Comparison of ENCODE assay signal across 13 mouse cellular contexts in the genomic region with DNA sequence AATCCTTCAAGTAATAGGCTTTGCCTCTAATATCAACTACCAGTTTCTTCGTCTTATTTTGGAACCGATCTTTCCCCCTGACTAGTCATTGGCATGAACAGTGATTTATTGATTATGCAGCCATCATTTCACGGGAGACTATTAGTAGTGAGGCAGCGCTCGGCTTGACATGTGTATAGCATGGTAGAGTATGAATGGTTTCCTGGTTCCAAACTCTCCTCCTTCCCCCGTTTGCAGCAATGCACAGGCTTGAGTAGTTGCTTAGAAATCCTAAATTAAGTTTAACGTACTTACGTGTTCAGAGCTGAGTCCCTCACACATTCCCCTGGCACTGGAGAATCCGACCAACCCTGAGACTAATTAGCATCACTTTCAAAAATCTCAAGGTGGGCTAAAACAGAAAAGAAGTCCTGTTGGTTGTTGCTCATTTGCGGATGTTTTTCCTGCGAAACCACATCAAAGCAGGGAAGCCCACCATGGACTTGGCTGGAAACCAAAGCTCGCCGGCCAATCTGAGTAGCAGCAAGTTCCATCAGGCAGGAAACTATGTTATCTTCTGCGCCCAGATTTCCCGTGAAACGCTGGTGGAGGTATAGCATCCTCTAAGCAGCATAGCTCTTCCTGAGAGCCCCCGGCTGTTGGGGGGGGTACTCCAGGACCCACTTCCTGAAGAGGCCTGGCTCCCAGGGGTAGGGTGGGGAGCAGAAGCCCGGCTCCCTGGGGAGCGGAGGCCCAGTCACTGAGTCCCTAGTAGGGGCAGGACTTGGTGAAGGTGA. TPM values are rescaled to one million over a fixed set of nuclear protein-coding genes. Genes with fewer than 3 reads are reported as not detected.
A peak's percentile ranks its signal among the peaks of the same experiment; 100 is the strongest.
DNase-seq lines count a peak whose midpoint lies in the region; ATAC-seq and TF ChIP-seq lines count a peak whose summit lies in the region.
"Had no signal": no experiment of that assay in that cellular context is flagged by ENCODE, and none has a peak within 500 bp of the region (broad histone marks: within the 10 kb centered on the region; RNA-seq: fewer than 3 reads in every experiment).

No protein-coding gene starts in this region.

- no peaks in the 10 kb centered on the region for H3K9me3 ChIP-seq in forebrain, embryonic 14.5 days (replicated peaks; ENCODE audit: control insufficient read depth, low read length)
- H3K9me3 ChIP-seq in forebrain, postnatal 0 days (ENCODE audit: low read length), result no peaks in the 10 kb centered on the region
- no peaks in the 10 kb centered on the region for H3K9me3 ChIP-seq in midbrain, embryonic 11.5 days (ENCODE audit: control insufficient read depth, low read length)
- no peaks in the 10 kb centered on the region for H3K9me3 ChIP-seq in midbrain, embryonic 13.5 days
- H3K9me3 ChIP-seq: forebrain, embryonic 13.5 days; limb, embryonic 12.5 days; midbrain, embryonic 12.5 days; neural tube, embryonic 12.5 days had no signal

- no peak for TF ChIP-seq CTCF in forebrain, postnatal 0 days (IDR thresholded peaks at IDR 0.05; ENCODE audit: low read depth)

- H3K4me1 ChIP-seq in forebrain, embryonic 14.5 days (ENCODE audit: control insufficient read depth, insufficient read depth, low read length), result no peaks in the 10 kb centered on the region
- H3K4me1 ChIP-seq in forebrain, postnatal 0 days (ENCODE audit: insufficient read depth), result no peaks in the 10 kb centered on the region
- no peaks in the 10 kb centered on the region for H3K4me1 ChIP-seq in midbrain, embryonic 11.5 days (ENCODE audit: control insufficient read depth, insufficient read depth, low read length)
- no peaks in the 10 kb centered on the region for H3K4me1 ChIP-seq in midbrain, embryonic 13.5 days (replicated peaks)
- H3K4me1 ChIP-seq: forebrain, embryonic 13.5 days; limb, embryonic 12.5 days; midbrain, embryonic 12.5 days; neural tube, embryonic 12.5 days had no signal

- no peak overlapping the region for H3K9ac ChIP-seq in forebrain, embryonic 14.5 days (ENCODE audit: low read length)
- no peak overlapping the region for H3K9ac ChIP-seq in forebrain, postnatal 0 days
- H3K9ac ChIP-seq in midbrain, embryonic 11.5 days (ENCODE audit: low read length), result no peak overlapping the region
- no peak overlapping the region for H3K9ac ChIP-seq in midbrain, embryonic 13.5 days (replicated peaks)
- H3K9ac ChIP-seq: forebrain, embryonic 13.5 days; limb, embryonic 12.5 days; midbrain, embryonic 12.5 days; neural tube, embryonic 12.5 days had no signal

- 70% methylated on average over 19 of the region's 19 CpGs for WGBS in forebrain, embryonic 14.5 days
- 61% methylated on average over 19 of the region's 19 CpGs for WGBS in forebrain, postnatal 0 days
- 81% methylated on average over 19 of the region's 19 CpGs for WGBS in midbrain, embryonic 11.5 days
- WGBS in midbrain, embryonic 13.5 days, result 83% methylated on average over 19 of the region's 19 CpGs

- no peaks in the 10 kb centered on the region for H3K27me3 ChIP-seq in forebrain, embryonic 14.5 days (replicated peaks; ENCODE audit: control insufficient read depth, insufficient read depth, low read length)
- H3K27me3 ChIP-seq in forebrain, postnatal 0 days (ENCODE audit: insufficient read depth, low read length), result no peaks in the 10 kb centered on the region
- H3K27me3 ChIP-seq in midbrain, embryonic 11.5 days (ENCODE audit: control insufficient read depth, insufficient read depth, low read length), result no peaks in the 10 kb centered on the region
- no peaks in the 10 kb centered on the region for H3K27me3 ChIP-seq in midbrain, embryonic 13.5 days
- H3K27me3 ChIP-seq: forebrain, embryonic 13.5 days; limb, embryonic 12.5 days; midbrain, embryonic 12.5 days; neural tube, embryonic 12.5 days; Patski had no signal

- no peak for ATAC-seq in forebrain, embryonic 14.5 days
- no peak for ATAC-seq in forebrain, postnatal 0 days
- ATAC-seq in midbrain, embryonic 11.5 days (ENCODE audit: low FRiP score), result no peak
- no peak for ATAC-seq in midbrain, embryonic 13.5 days
- peak; percentile 51 to 78 for ATAC-seq in hematopoietic stem cell, adult 5-6 weeks (replicated peaks in 1 of 2; ENCODE audit: insufficient read depth in 1 of 2, low FRiP score in 2 of 2, low TSS enrichment in 1 of 2, low read depth in 1 of 2, poor library complexity in 2 of 2, severe bottlenecking in 2 of 2)
- no peak for ATAC-seq in megakaryocyte-erythroid progenitor cell, adult 5-6 weeks (replicated peaks; ENCODE audit: low FRiP score, low TSS enrichment, poor library complexity, severe bottlenecking)
- ATAC-seq: forebrain, embryonic 13.5 days; Patski had no signal

- H3K4me2 ChIP-seq in forebrain, embryonic 14.5 days (ENCODE audit: low read length), result no peak overlapping the region
- no peak overlapping the region for H3K4me2 ChIP-seq in forebrain, postnatal 0 days (ENCODE audit: low read depth)
- no peak overlapping the region for H3K4me2 ChIP-seq in midbrain, embryonic 11.5 days
- no peak overlapping the region for H3K4me2 ChIP-seq in midbrain, embryonic 13.5 days (replicated peaks)
- H3K4me2 ChIP-seq: forebrain, embryonic 13.5 days; limb, embryonic 12.5 days; midbrain, embryonic 12.5 days; neural tube, embryonic 12.5 days had no signal

- peak; percentile 27 for DNase-seq in forebrain, embryonic 14.5 days (ENCODE audit: low spot score)
- DNase-seq in forebrain, postnatal 0 days, result no peak
- DNase-seq in midbrain, embryonic 11.5 days (ENCODE audit: low spot score, missing footprints), result peak; percentile 64
- no peak for DNase-seq in cerebellum, postnatal 25 days
- DNase-seq in layer of hippocampus, postnatal 25 days (ENCODE audit: extremely low spot score in 1 of 2, low spot score in 1 of 2), result no peak

- H3K4me3 ChIP-seq in forebrain, embryonic 14.5 days (ENCODE audit: low read depth, low read length), result no peak overlapping the region
- no peak overlapping the region for H3K4me3 ChIP-seq in forebrain, postnatal 0 days (ENCODE audit: low read depth, low read length)
- no peak overlapping the region for H3K4me3 ChIP-seq in midbrain, embryonic 11.5 days (ENCODE audit: low read depth, low read length)
- no peak overlapping the region for H3K4me3 ChIP-seq in midbrain, embryonic 13.5 days (replicated peaks)
- H3K4me3 ChIP-seq: forebrain, embryonic 13.5 days; limb, embryonic 12.5 days; midbrain, embryonic 12.5 days; neural tube, embryonic 12.5 days had no signal

- H3K27ac ChIP-seq in forebrain, embryonic 14.5 days (ENCODE audit: low read depth, low read length), result no peak overlapping the region
- no peak overlapping the region for H3K27ac ChIP-seq in forebrain, postnatal 0 days (ENCODE audit: low read depth, low read length)
- no peak overlapping the region for H3K27ac ChIP-seq in midbrain, embryonic 11.5 days (ENCODE audit: low read depth, low read length)
- H3K27ac ChIP-seq in midbrain, embryonic 13.5 days, result no peak overlapping the region
- H3K27ac ChIP-seq: forebrain, embryonic 13.5 days; limb, embryonic 12.5 days; midbrain, embryonic 12.5 days; neural tube, embryonic 12.5 days had no signal

- no peaks in the 10 kb centered on the region for H3K36me3 ChIP-seq in forebrain, embryonic 14.5 days (ENCODE audit: control insufficient read depth, insufficient read depth, low read length)
- no peaks in the 10 kb centered on the region for H3K36me3 ChIP-seq in forebrain, postnatal 0 days (ENCODE audit: insufficient read depth)
- no peaks in the 10 kb centered on the region for H3K36me3 ChIP-seq in midbrain, embryonic 11.5 days (ENCODE audit: control insufficient read depth, insufficient read depth, low read length)
- H3K36me3 ChIP-seq in midbrain, embryonic 13.5 days, result no peaks in the 10 kb centered on the region
- H3K36me3 ChIP-seq: limb, embryonic 12.5 days; midbrain, embryonic 12.5 days; neural tube, embryonic 12.5 days had no signal

RNA-seq across cellular contexts. Expression of a gene that starts 37.9 kb away (rescaled TPM):
- 3.8 and 4.4 TPM in 2 replicates for polyA plus RNA-seq in forebrain, embryonic 14.5 days (2014; fragmentation: Nextera tagmentation; extraction: Ambion mirVana)
- 4.0 and 5.2 TPM in 2 replicates for total RNA-seq in forebrain, postnatal 0 days (2014; rRNA removed)
- 4.6 and 6.1 TPM in 2 replicates for polyA plus RNA-seq in forebrain, postnatal 0 days (2015; fragmentation: Nextera tagmentation; extraction: Ambion mirVana)
- 5.3 and 7.4 TPM in 2 replicates for polyA plus RNA-seq in midbrain, embryonic 11.5 days (2014; fragmentation: Nextera tagmentation; extraction: Ambion mirVana)
- polyA plus RNA-seq in midbrain, embryonic 13.5 days (2015; fragmentation: Nextera tagmentation; extraction: Ambion mirVana), result 3.7 and 3.9 TPM in 2 replicates
- 3.3 and 5.4 TPM in 2 replicates for total RNA-seq in hematopoietic stem cell, adult 5-6 weeks (2017)
- total RNA-seq in megakaryocyte-erythroid progenitor cell, adult 5-6 weeks (2014; fragmentation: Nextera tagmentation), result 0.22 TPM in 1 of 2 replicates, not detected in the other
- total RNA-seq in megakaryocyte-erythroid progenitor cell, adult 5-6 weeks (2017), result not detected in 2 replicates
- total RNA-seq in layer of hippocampus, postnatal 25 days (2021), result 1 to 10 TPM; 3.7 TPM

Comparison
In these comparisons a context has a peak if more than half of its experiments do, and no peak if none do; other contexts are left out.
1. DNase-seq: peak in forebrain, embryonic 14.5 days (single experiment) and midbrain, embryonic 11.5 days (single experiment); none in forebrain, postnatal 0 days (single experiment), cerebellum, postnatal 25 days (0 of 2) and layer of hippocampus, postnatal 25 days (0 of 2).
2. ATAC-seq: peak in hematopoietic stem cell, adult 5-6 weeks (2 of 2); none in forebrain, embryonic 14.5 days (single experiment), forebrain, postnatal 0 days (single experiment), midbrain, embryonic 11.5 days (single experiment), midbrain, embryonic 13.5 days (single experiment) and megakaryocyte-erythroid progenitor cell, adult 5-6 weeks (single experiment).